Mouse (Mus musculus) thymus, adult 2 months (tissue): ENCODE measurements at regions not wholly inside any gene's neighbourhood (a gene's known extent, or its start where the extent isn't known, plus 50 kb on each side); places are given as distances from the start of the nearest gene placed in this dataset.

ENCODE experiments used
- CTCF ChIP-seq: fragments of 200-500 bp; IDR thresholded peaks from 2 replicates; pipeline ENCODE4 v1.5.1; 2012; ENCODE audit warnings: mild to moderate bottlenecking, control low read depth, low read length, moderate library complexity, borderline replicate concordance; ENCODE audit not compliant: control insufficient read depth, poor library complexity, insufficient read depth; ENCODE audit errors: extremely low read depth
- POLR2A ChIP-seq: fragments of 200-500 bp; IDR thresholded peaks from 2 replicates; pipeline ENCODE4 v1.6.1; 2012; ENCODE audit warnings: mild to moderate bottlenecking, low read length, control low read depth, moderate library complexity; ENCODE audit not compliant: control insufficient read depth, poor library complexity, insufficient read depth; ENCODE audit errors: extremely low read depth

DNA sequence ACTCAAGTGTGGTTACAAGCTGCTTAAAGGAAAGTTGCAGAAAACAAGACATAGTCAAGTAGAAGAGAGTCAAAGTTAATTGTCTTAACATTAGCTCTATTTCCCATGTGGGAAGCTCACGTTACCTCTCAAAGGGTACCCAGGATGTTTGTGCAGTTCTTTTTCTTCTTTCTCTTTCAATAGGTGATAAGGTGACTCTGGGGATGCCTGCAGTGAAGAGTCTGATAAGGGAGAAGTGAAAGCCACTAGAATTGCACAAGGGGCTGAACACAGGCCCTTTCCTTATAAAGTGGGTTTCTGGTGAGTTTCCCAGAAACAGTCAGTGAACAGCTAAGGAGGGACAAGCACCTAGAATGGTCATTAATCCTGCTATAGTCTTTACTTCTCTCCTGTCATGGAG lies 98.6 kb upstream of the Slc4a7 start:
- no peak for TF ChIP-seq CTCF
- no peak for TF ChIP-seq POLR2A
